Mouse (Mus musculus): ENCODE data around the gene A630095N17Rik.

Gene A630095N17Rik

DNA sequence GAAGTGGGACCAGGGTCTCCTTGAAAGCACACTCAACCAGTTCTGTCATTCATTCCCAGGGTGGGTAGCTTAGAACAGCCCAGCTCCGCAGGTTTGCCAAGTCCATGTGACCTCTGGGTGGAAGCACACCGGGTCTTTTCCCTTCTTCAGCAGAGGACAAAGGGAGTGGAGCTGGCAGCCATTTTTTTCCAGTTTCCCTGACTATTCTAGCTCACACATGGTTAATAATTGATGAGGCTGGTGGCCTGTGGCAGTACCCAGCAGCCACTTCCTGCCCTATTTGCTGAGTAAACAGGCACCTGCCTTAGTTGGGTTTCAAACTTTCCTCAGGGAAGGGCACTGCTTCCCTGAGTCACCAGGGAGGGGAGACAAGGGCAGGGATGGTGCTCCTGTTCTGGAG lies 17.5 kb downstream of the A630095N17Rik start:
- no peak for DNase-seq (ENCODE audit: low spot score)

DNA sequence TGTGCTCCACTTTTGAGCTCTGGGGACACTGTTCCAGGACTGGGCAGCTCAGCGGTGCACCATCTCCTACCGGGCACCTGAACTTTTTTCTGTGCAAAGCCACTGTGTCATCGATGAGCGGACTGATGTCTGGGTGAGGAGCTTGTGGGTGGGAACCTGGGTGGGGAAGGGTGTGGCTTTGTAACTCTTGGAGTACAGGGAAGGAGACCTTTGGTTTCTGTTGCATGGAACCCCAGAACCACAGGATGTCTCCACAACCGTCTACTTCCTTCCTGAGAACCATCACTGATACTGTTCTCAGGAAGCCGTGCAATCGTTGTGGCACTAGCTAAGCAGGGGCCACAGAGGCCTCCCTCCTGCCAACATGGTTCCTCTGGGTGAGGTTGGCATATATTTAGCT lies 18.8 kb downstream of the A630095N17Rik start:
- DNase-seq (ENCODE audit: low spot score): no peak

DNA sequence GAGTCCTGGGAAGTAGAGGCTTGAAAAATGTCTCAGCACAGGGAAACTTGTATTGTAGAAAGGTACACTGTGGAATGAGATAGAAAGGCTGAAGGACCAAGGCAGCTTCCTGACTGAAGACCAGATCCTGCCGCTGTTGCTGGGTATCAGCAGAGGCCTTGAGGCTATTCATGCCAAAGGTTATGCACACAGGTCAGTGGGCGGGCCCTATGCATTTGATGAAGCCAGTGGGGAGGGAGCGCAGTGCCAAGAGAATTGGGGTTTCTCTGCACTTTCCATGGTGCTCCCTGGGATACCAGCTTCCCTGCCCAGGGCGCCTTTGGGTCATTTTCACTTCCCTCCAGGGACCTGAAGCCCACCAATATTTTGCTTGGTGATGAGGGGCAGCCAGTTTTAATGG lies 19.4 kb downstream of the A630095N17Rik start:
- DNase-seq (ENCODE audit: low spot score): no peak

DNA sequence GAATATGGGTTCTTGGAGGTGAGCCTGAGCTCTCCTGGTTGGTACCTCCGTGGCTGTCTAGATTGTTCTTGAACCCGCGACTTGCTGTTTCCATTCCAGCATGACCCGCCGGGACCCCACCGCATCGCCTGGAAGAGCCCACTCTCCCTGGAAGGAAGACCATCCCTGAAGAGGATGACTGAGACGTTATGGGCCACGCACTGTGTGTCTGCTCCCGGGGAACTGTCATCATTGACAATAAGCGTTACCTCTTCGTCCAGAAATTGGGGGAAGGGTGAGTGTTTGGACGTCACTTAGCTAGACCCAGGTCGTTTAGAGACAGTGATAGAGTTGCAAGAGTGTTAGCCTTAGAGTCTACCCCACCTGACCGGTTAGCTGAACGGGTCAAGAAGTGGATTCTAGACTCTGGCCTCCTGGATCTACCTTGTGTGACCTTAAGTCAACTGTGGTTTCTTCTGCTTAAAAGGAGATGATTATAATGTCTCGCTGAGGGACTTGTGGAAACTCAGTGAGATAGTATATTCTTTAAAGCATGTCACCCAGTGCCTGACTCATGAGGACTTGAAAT lies 20.7 kb downstream of the A630095N17Rik start:
- no peak for DNase-seq (ENCODE audit: low spot score)

DNA sequence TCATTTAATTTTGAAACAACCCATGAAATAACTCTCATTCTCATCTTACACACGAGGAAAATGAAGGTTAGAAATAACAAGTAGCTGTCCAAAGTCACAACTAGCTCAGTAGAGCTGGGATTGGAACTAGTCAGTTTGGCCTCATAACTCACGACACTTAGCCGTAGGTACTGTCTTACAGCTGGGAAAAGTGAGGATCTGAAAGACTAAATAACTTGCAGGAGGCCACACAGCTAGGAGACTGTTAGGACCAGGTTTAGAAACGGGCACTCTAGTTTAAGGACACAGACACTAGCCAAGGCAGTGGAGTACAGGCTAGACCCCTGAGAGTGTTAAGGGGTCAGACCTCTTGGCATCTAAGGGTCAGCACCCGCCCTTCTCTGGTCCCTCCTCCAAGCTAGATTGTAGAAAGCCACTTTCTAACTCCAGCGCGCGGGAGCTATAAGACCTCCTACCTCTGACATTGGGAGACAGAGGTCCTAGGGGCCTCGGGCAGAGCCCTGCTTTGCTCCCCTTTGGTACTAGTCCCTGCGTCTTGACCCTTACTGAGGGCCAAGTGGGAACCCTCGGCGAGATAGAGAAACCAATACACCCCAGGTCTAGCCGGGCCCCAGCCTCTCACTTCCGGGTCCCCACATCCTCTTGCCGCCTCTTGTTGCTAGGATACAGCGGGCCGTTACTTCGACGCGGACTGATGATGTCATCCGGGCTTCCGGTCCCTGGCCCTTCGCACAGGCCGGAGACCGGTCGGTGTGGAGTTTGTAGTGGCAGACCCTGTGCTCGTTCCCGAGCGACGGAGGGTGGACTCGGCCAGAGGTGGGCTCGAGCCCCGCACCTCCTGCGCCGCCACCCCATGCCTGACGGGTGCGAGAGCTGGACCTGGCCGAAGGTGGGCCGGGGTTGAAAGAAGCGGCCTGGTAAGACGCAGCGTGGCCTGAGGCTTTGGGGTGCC lies 21.5 kb downstream of the A630095N17Rik start, which contains the start of the genes Glb1l and Stk16:
Gene Glb1l (minus strand): TSS at position 678 of the 952 bp plus-strand sequence.
Gene Stk16 (plus strand): TSS at position 703 of the 952 bp plus-strand sequence.
- peak; percentile 93 for DNase-seq (ENCODE audit: low spot score)

DNA sequence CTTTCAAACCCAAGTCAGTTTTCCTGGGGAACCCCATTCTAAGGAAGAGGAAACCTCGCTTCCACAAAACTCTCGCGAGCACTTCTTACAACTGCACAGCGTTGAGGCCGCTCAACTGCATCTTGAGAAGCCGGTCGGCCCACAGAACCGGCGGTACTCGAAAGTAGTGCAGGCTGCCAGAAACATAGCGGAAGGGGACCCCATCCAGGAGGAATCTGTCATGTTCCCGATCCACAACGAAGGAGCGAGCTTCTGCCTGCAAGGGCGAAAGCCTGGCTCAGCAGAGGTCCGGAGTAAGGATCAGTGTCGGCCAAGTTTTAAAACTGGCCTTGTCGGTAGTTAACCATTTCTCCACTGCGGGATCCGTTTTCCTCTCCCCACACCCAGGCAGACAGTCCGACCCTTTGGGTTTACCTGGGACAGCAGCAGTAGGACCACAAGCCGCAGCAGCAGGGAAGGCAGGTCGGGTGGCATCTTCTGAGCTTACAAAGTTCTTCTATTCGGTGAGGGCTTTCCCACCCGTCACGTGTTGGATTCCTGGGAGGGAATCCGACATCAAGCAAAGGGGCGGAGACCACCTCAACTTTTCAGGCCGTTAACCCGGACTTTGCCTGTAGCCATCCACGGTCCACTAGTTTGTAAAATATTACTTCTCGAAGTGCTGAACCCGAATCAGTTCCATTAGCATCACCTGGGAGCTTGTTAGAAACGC lies 22.8 kb downstream of the A630095N17Rik start:
- peak; percentile 49 for DNase-seq (ENCODE audit: low spot score)

DNA sequence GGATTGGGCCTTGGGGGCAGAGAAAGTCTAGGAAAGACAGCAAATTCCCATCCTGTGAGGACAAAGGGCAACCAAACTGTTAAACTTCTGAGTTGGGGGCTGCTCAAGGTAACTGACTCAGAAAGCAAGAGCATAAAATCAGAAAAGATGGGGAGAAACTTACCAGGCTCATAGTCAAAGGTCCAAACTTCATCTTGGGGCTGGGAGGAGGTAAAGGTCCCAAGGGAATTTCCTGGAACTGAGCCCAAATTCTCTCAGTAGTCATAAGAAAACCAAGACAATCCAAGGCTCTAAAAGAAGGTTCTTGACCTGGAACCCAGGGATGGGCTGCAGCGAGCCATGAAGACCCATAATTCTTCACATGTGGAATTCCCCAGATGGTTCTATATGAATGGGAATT lies 30.7 kb downstream of the A630095N17Rik start:
- DNase-seq (ENCODE audit: low spot score): no peak

DNA sequence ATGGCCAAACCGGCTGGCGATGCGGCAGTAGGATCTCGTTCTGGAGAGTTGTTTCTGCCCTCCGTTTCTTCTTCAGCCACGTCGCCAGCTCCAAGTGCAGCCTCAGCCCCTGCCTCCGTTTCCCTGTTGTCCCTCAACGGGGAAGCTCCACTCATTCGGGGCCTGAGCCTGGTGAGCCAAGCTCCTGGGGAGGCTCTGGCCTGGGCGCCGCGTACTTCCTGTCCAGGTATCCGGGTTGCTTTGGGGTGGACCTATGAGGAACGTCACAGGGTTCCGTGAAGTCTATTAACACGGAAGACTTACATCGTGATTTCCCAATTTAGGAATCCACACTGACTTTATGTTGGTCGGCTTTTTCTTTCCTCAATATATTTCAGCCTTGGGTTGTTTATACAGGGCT lies 39.5 kb downstream of the A630095N17Rik start:
- DNase-seq (ENCODE audit: low spot score): peak; percentile 57

DNA sequence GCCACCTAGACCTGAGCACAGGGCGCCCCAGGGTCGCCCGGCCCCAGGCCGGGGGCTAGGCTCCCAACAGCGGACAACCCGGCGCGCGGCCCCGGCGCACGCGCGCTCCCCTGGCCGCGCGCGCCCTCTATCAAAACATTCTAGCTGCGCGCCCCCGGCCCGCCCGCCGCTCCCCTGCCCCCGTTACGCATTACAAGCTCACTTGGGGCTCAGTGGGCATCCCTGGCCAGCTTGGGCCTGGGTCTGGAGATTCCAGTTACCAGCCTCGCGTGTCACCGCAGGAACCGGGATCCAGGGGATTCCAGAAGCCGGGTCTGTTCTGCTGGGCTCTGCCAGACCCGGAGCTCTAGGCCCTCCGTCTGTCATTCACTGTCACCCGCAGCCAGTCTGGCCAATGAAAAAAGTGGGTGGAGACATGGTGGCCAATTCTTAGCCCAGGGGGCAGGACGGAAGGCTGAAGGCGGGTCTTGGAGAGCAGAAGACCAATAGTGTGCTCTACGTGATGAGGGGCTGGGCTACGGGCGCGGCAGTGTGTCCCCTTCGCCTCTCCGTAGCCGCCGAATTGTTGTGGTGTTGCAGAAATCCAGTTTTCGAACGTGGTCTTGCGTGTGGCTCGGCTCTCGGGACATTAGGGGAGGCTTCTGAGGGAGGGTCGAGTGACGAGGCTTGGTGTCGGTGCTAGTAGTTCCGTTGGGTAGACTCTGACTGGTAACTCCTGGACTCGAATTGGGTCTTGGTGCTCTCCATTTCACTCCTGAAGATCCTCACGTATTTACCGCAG lies 40.1 kb downstream of the A630095N17Rik start, which contains the start of the genes Ankzf1 and Atg9a:
Gene Ankzf1 (plus strand): TSS at position 530 of the 781 bp plus-strand sequence.
Gene Atg9a (minus strand): TSS at position 575 of the 781 bp plus-strand sequence.
- peak; percentile 91 for DNase-seq (ENCODE audit: low spot score)

DNA sequence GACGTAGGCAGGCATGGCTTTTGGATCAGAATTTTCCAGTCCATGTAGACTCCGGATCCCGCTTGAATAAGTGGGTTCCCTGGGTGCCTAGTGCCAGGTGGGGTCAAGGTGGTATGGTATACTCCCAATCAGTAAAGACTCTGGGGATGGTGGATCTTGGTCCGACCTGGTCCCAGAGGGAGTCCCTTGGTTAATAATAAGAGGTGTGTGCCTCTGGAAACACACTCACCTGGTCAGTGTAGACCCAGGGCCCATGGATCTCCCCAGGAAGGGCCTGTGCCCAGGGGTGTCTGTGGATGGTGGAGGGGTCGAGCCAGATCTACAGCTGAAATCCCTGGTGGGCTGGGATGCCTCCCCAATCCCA lies 40.7 kb downstream of the A630095N17Rik start:
- no peak for DNase-seq (ENCODE audit: low spot score)

DNA sequence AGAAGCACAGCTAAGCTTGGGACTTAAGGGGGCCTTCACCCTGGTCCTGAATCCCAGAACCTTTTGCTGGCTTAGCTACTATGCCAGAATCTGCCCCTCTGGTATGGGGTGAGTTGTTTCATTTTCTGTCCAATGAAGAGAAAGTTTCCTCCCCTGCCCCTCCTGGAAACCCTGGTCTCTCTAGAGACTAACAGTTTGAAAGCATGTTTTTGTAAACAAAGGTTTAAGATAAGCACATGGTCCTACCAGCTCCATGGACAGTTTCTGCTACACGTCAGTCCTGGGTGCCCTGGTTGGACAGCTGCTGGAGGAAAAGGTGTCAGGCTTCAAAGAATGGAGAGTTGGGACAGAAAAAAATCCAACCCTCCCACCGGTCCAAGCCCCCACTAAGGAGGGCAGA lies 41.3 kb downstream of the A630095N17Rik start:
- DNase-seq (ENCODE audit: low spot score): no peak

DNA sequence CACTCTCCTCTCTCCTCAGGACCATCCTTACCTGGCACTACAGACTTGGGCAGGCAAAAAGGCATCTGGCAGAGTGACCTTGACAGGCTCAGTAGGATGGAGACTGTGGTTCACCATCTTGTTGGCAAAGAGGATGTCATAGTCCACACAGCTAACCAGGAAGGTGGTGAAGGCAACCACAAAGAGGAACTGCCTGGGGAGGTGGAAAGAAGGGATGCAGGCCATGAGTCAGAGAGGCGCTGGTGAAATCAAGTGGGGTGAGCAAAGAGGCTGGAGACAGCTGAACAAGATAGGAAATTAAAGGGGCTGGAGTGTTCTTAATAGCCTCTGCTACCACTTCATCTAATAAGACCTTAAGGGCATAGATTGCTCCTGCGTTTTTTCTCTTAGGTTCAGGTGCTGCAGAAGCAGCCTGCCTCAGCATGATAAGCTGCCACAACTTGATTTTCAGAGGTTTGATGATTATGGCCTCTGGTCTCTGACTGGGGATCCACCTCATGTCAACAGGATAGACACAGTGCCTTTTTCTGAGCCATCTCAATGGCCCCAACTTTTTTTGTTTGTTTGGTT lies 43.9 kb downstream of the A630095N17Rik start:
- DNase-seq (ENCODE audit: low spot score): no peak

DNA sequence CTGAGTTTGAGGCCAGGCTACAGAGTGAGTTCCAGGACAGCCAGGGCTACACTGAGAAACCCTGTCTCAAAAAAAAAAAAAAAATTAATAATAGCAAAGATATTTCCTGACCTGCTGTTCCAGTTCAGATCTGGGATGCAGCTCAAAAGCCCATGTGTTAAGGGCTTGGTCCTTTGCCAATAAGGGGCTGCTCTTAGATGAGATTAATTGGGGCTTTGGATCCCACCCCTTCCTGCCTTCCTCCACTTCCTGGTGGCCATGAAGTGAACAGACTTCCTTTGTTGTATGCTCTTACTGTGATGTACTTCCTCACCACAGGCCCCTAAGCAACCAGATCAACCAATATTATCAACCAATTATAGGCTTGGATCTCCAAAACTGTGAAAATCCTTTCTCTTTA lies 44.8 kb downstream of the A630095N17Rik start:
- DNase-seq (ENCODE audit: low spot score): no peak

DNA sequence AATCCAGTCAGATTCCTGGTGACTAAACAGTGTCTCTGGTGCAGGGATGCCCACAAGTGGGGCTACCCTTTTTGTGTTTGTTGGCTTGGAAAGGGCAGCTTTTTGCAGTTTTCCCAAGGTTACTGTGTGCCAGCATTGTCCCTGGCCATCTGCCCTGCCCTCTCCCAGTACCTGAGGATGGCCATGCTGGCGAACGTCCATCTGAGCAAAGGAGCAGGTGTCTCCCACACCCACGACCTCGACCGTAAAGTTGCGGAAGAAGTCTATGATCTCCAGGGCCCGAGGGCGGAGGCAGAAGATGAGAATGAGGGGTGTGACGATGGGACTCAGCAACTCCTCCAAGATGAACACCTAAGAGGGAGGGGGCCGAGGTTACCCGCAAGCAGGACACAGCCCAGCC lies 46.4 kb downstream of the A630095N17Rik start:
- DNase-seq (ENCODE audit: low spot score): no peak

DNA sequence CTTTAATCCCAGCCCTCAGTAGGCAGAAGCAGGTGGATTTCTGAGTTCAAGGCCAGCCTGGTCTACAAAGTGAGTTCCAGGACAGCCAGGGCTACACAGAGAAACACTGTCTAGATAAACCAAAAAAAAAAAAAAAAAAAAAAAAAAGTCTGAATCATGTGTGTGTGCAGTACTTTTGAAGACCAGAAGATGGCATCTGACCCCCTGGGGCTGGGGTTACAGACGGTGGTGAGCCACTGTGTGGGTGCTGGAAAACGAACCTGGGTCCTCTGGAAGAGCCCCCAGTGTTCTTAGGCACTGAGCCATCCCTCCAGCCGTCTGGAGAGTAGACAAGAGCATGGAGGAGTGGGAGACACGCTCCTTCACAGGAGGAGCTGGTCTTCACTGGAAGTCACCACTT lies 49.7 kb downstream of the A630095N17Rik start:
- DNase-seq (ENCODE audit: low spot score): no peak

DNA sequence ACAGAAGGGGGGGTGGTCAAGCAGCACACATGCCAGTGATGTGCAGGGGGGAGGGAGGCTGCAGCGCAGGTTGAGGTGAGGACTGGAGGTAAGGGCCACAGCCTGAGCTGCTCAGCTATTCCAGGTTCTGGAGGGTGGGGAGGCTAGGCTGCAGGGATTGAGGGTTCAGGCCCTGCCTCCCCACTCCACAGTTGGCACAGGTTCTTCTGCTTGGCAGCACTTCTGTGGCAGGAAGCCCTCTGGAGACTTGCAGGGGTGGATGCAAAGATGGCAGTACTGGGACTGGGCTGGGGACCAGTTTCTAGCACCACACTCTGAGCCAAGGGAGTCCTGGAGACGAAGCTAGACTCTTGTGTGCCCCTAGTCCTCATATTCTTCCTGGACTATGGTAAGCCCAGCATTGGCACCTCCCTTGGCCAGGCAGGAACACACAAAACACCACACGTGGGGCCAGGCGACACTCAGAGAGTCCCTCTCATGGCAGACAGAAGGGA lies 50.5 kb downstream of the A630095N17Rik start:
- no peak for DNase-seq (ENCODE audit: low spot score)

DNA sequence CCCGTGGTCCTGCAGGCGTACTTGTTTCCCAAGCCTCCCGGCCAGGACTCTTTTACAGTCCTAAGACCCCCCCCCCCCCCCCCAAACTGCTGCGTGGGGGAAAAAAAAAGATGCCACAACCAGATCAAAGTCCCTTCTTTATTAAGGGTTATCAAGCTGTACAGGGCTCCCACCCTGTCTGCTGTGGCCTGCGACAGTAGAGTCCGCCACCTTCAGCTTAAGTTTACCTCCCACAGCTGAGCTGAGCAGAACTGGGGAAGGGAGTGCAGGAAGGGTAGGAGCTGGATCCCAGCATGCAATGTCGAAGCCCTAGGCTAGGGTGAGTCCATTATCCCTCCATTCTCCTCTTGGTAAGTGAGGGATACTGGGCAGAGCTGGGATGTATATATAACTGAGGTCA lies 51.2 kb downstream of the A630095N17Rik start:
- no peak for DNase-seq (ENCODE audit: low spot score)

DNA sequence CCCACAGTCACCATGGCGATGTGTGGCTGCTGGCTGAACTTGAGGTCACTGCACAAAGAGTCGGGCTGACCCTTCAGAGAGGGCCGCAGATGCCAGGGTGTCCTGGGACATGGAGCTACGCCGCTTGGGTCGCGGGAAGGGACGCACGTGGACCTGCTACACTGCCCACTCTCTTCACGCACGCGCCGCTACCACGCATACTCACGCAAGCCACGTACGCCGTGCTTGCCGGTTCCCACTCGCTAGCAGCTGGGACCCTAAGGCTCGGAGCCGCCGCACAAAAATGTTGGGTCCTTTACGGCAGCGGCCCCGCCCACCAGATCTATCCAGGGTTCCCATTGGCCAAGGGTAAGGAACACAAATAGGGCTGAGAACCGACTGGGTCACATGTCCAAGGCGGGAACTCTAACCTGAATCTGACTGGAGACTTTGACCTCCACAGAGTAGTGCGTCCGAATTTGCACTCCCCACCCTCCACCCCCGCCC lies 51.8 kb downstream of the A630095N17Rik start, which contains the start of gene Abcb6:
Gene Abcb6 (minus strand): TSS at position 288 of the 486 bp plus-strand sequence.
- DNase-seq (ENCODE audit: low spot score): peak; percentile 85

DNA sequence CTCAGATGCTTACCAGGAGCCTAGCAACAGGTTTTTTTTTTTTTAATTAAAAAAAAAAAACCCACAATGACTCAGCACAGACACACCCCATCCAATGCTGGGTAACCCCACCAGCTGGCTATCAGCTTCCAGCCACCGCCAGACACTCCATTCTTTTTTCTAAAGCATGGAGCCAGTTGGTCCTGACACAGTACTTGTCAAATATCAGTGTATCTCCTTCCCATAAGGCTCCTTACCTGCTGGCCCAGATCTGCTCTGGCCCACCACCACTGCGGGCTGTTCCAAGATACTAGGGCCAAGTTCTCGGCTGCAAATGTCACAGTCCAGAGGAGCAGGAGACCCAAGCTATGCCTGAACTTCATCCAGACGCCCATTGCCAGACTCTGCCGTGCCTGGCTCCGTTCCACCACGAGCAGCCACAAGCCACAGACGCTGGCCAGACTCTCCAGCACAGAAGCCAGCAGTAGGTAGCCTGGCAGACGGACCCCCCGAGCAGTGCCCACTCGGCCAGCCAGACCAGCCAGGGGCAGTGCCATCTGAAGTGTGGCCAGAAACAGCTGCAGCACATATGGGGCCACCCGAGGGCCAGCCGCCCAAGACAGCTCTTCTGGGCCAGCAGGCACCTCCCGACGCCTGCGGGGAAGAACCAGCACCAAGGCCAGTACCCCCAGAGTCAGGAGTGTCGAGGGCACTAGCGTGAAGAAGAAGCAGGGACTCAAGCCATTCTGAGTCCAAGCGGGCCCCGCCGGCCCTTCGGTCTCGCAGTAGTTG lies 52.4 kb downstream of the A630095N17Rik start:
- DNase-seq (ENCODE audit: low spot score): peak; percentile 38

All from ovary, postnatal 36 days (tissue).